Mouse (Mus musculus) myocyte (in vitro differentiated cells): ENCODE results near the gene Adamts17.

Experiments
- E2F4 ChIP-seq: IDR thresholded peaks from one replicate; pipeline ENCODE4 v1.6.1; 2011; ENCODE audit warnings: mild to moderate bottlenecking, control low read depth, moderate library complexity; ENCODE audit not compliant: insufficient read depth
- MAX ChIP-seq: IDR thresholded peaks from one replicate; pipeline ENCODE4 v1.6.1; 2011; ENCODE audit warnings: low read depth, mild to moderate bottlenecking, control low read depth
- MYOG ChIP-seq, 3 experiments: IDR thresholded peaks; one replicate each; pipeline ENCODE4 v1.6.1; 2011; ENCODE audit warnings: control low read depth in 2 of 3, low read depth in 2 of 3, mild to moderate bottlenecking in 2 of 3; ENCODE audit not compliant: insufficient read length in 2 of 3, control insufficient read depth in 1 of 3, insufficient read depth in 1 of 3
- POLR2A ChIP-seq: IDR thresholded peaks from one replicate; pipeline ENCODE4 v1.6.1; 2011; ENCODE audit warnings: low read depth, mild to moderate bottlenecking, control low read depth, moderate library complexity; ENCODE audit not compliant: insufficient read length
- POLR2AphosphoS2 ChIP-seq: IDR thresholded peaks from one replicate; pipeline ENCODE4 v1.6.1; 2011; ENCODE audit warnings: low read depth, control low read depth; ENCODE audit not compliant: insufficient read length
- TCF3 ChIP-seq: IDR thresholded peaks from one replicate; pipeline ENCODE4 v1.6.1; 2011; ENCODE audit warnings: low read depth, control low read depth; ENCODE audit not compliant: insufficient read length
- USF1 ChIP-seq: IDR thresholded peaks from one replicate; pipeline ENCODE4 v1.6.1; 2011; ENCODE audit warnings: low read depth, mild to moderate bottlenecking, control low read depth, moderate library complexity

- TF ChIP-seq TCF3: no peak
- TF ChIP-seq POLR2AphosphoS2: no peak
- no peak for TF ChIP-seq POLR2A
- no peak for TF ChIP-seq E2F4
- TF ChIP-seq MAX: no peak
- no peak for TF ChIP-seq USF1
- no peak for TF ChIP-seq MYOG (IDR thresholded peaks at IDR 0.05; ENCODE audit: control insufficient read depth in 1 of 3, insufficient read depth in 1 of 3, insufficient read length in 2 of 3, low read depth in 2 of 3)
Observed at GRCm38 (mm10) chr7:66936042-66936755, 96.7 kb downstream of the Adamts17 start.
